Mouse (Mus musculus): ENCODE data around the gene Atxn7l1. TPM values are rescaled to one million over a fixed set of nuclear protein-coding genes. Genes with fewer than 3 reads are reported as not detected.

Atxn7l1 gene
- polyA plus RNA-seq, 1 experiment from 2014 or later, result 7.8 TPM

GRCm38 (mm10) chr12:33306476-33306875 is 159.0 kb downstream of the Atxn7l1 start:
- ATAC-seq (replicated peaks; ENCODE audit: insufficient number of reproducible peaks, insufficient read depth, low FRiP score, low read depth), result no peak
- Histone ChIP-seq H3K27me3 (no peaks in the 10 kb centered on the region), H3K4me3 (no peak overlapping the region), H3K27ac (no peak overlapping the region), H3K4me2 (no peak overlapping the region), H3K9ac (no peak overlapping the region), H3K4me1 (replicated peaks) (peaks cover 16% of the 10 kb centered on the region), H3K9me3 (replicated peaks) (no peaks in the 10 kb centered on the region), H3K36me3 (no peaks in the 10 kb centered on the region)
- WGBS, result 67% methylated on average over 4 of the region's 5 CpGs

- WGBS, result 85% methylated on average over 7 of the region's 7 CpGs
Measured at GRCm38 (mm10) chr12:33308668-33309067, 161.2 kb downstream of the Atxn7l1 start.

GRCm38 (mm10) chr12:33313828-33314671 is 166.6 kb downstream of the Atxn7l1 start:
- H3K4me1 ChIP-seq (replicated peaks), result peaks cover 31% of the 10 kb centered on the region
- H3K27me3 ChIP-seq, result no peaks in the 10 kb centered on the region
- H3K27ac ChIP-seq, result peak overlapping the region; percentile 22
- no peaks in the 10 kb centered on the region for H3K36me3 ChIP-seq
- peak; percentile 70 for ATAC-seq (replicated peaks; ENCODE audit: insufficient number of reproducible peaks, insufficient read depth, low FRiP score, low read depth)
- H3K9me3 ChIP-seq (replicated peaks), result no peaks in the 10 kb centered on the region
- H3K4me2 ChIP-seq, result peak overlapping the region; percentile 56
- 9% methylated on average over 14 of the region's 14 CpGs for WGBS
- peak overlapping the region; percentile 33 for H3K4me3 ChIP-seq
- no peak overlapping the region for H3K9ac ChIP-seq

More at GRCm38 (mm10) chr12:33308668-33309067, 161.2 kb downstream of the Atxn7l1 start:
- H3K4me2 ChIP-seq, result no peak overlapping the region
- no peak overlapping the region for H3K27ac ChIP-seq
- H3K9me3 ChIP-seq (replicated peaks), result no peaks in the 10 kb centered on the region
- ATAC-seq (replicated peaks; ENCODE audit: insufficient number of reproducible peaks, insufficient read depth, low FRiP score, low read depth), result no peak
- H3K4me3 ChIP-seq, result no peak overlapping the region
- no peaks in the 10 kb centered on the region for H3K36me3 ChIP-seq
- H3K4me1 ChIP-seq (replicated peaks), result peaks cover 12% of the 10 kb centered on the region
- no peaks in the 10 kb centered on the region for H3K27me3 ChIP-seq
- no peak overlapping the region for H3K9ac ChIP-seq

GRCm38 (mm10) chr12:33314924-33315643 is 167.6 kb downstream of the Atxn7l1 start:
- Histone ChIP-seq H3K9ac (no peak overlapping the region), H3K4me2 (peak overlapping the region; percentile 56), H3K9me3 (replicated peaks) (no peaks in the 10 kb centered on the region), H3K27me3 (no peaks in the 10 kb centered on the region), H3K27ac (peak overlapping the region; percentile 22; the same call in 1 of the 2 replicates), H3K4me3 (peak overlapping the region; percentile 33; the same call in 1 of the 2 replicates), H3K4me1 (replicated peaks) (peaks cover 31% of the 10 kb centered on the region), H3K36me3 (no peaks in the 10 kb centered on the region)
- WGBS, result 69% methylated on average over 16 of the region's 16 CpGs
- ATAC-seq (replicated peaks; ENCODE audit: insufficient number of reproducible peaks, insufficient read depth, low FRiP score, low read depth), result no peak

GRCm38 (mm10) chr12:33315804-33316203 is 168.3 kb downstream of the Atxn7l1 start:
- no peaks in the 10 kb centered on the region for H3K27me3 ChIP-seq
- H3K9me3 ChIP-seq (replicated peaks), result no peaks in the 10 kb centered on the region
- no peak overlapping the region; the same call in 1 of the 2 replicates for H3K27ac ChIP-seq
- ATAC-seq (replicated peaks; ENCODE audit: insufficient number of reproducible peaks, insufficient read depth, low FRiP score, low read depth), result no peak
- H3K4me3 ChIP-seq, result no peak overlapping the region
- H3K9ac ChIP-seq, result no peak overlapping the region
- H3K4me1 ChIP-seq (replicated peaks), result peaks cover 31% of the 10 kb centered on the region
- H3K36me3 ChIP-seq, result no peaks in the 10 kb centered on the region
- peak overlapping the region; percentile 8; the same call in 1 of the 2 replicates for H3K4me2 ChIP-seq
- 71% methylated on average over 5 of the region's 5 CpGs for WGBS

- Histone ChIP-seq H3K4me1 (replicated peaks) (peaks cover 20% of the 10 kb centered on the region), H3K9me3 (replicated peaks) (no peaks in the 10 kb centered on the region), H3K27ac (no peak overlapping the region), H3K27me3 (no peaks in the 10 kb centered on the region), H3K4me3 (no peak overlapping the region), H3K36me3 (no peaks in the 10 kb centered on the region), H3K9ac (no peak overlapping the region), H3K4me2 (no peak overlapping the region)
- 58% methylated on average over 9 of the region's 9 CpGs for WGBS
- ATAC-seq (replicated peaks; ENCODE audit: insufficient number of reproducible peaks, insufficient read depth, low FRiP score, low read depth), result no peak
Measured at GRCm38 (mm10) chr12:33317792-33318530, 170.5 kb downstream of the Atxn7l1 start.

DNA sequence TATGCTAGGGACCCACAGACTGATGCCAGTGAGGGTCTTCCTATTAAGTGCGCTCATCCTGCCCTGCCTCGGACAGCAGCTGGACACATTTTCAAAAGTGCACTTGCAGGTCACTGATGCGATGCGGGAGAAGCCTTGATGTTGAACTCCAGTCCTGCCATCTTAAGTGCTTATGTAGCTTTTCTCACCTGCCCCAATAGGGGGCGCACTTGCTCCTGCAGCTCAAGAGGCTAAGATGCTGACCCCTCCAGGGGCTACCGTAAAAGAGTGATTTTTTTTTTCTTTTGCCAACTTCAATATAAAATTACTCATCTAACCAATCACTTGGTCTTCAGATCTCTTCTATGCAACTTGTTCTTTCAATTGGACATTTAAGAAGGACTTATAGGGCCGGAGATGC is 175.1 kb downstream of the Atxn7l1 start:
- ATAC-seq (replicated peaks; ENCODE audit: insufficient number of reproducible peaks, insufficient read depth, low FRiP score, low read depth), result no peak
- 75% methylated on average over 7 of the region's 7 CpGs for WGBS

DNA sequence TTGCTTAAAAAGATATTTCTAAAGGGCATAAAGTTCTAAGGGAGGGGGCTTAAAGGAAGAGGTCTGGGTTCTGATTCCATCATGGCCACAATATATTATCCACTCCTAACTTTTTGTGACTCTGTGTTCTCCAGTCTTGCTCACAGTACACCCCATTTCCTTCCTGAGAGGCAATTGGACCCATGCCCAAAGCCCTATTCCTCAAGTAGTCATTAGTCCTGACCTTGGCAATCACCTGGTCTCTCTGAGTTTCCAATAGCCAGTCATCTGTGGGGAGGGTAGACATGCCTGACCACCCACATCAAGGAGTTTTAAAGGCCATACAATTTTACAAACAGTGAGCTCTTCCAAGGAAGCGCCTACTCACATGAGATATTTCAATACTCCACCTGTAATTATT is 176.3 kb downstream of the Atxn7l1 start:
- no peaks in the 10 kb centered on the region for H3K27me3 ChIP-seq
- WGBS, result 84% methylated on average over 1 of the region's 1 CpGs
- H3K36me3 ChIP-seq, result peaks cover 4% of the 10 kb centered on the region; the same call in 1 of the 2 replicates
- no peak overlapping the region for H3K4me3 ChIP-seq
- no peaks in the 10 kb centered on the region for H3K4me1 ChIP-seq (replicated peaks)
- no peak overlapping the region for H3K27ac ChIP-seq
- H3K4me2 ChIP-seq, result no peak overlapping the region
- ATAC-seq (replicated peaks; ENCODE audit: insufficient number of reproducible peaks, insufficient read depth, low FRiP score, low read depth), result no peak
- no peak overlapping the region for H3K9ac ChIP-seq
- H3K9me3 ChIP-seq (replicated peaks), result no peaks in the 10 kb centered on the region

More for the DNA sequence above, 175.1 kb downstream of the Atxn7l1 start:
- Histone ChIP-seq H3K4me3 (no peak overlapping the region), H3K36me3 (peaks cover 4% of the 10 kb centered on the region; the same call in 1 of the 2 replicates), H3K27ac (no peak overlapping the region), H3K9me3 (replicated peaks) (no peaks in the 10 kb centered on the region), H3K9ac (no peak overlapping the region), H3K4me1 (replicated peaks) (0 out of 2 replicates have a peak, but pooled peaks cover 5% of the 10 kb centered on the region), H3K4me2 (no peak overlapping the region), H3K27me3 (no peaks in the 10 kb centered on the region)

DNA sequence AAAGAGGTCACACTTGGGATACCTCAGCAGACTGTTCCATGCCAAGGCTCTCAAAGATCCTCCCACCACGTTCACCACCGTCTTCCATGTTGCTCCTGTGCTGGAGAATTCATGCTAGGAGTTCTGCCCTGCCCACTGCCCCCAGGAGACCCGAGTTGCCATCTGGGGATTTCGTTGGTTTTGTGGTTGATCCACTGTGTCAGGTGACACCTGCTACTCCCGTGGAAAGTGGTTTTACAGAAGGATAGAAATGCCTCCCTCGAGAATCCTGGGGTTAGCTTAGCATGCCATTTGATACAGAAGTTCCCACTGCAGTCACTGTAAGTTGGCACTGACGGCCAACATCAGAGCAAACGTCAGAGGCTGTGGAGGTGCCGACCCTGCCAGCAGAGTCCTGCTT is 177.9 kb downstream of the Atxn7l1 start:
- no peak for ATAC-seq (replicated peaks; ENCODE audit: insufficient number of reproducible peaks, insufficient read depth, low FRiP score, low read depth)

GRCm38 (mm10) chr12:33332046-33332445 is 184.6 kb downstream of the Atxn7l1 start:
- Histone ChIP-seq H3K27ac (no peak overlapping the region), H3K4me2 (no peak overlapping the region), H3K36me3 (no peaks in the 10 kb centered on the region), H3K9me3 (replicated peaks) (no peaks in the 10 kb centered on the region), H3K4me1 (replicated peaks) (0 out of 2 replicates have a peak, but pooled peaks cover 4% of the 10 kb centered on the region), H3K9ac (no peak overlapping the region), H3K4me3 (no peak overlapping the region), H3K27me3 (0 out of 2 replicates have a peak, but pooled peaks cover 7% of the 10 kb centered on the region)
- WGBS, result 74% methylated on average over 4 of the region's 4 CpGs
- ATAC-seq (replicated peaks; ENCODE audit: insufficient number of reproducible peaks, insufficient read depth, low FRiP score, low read depth), result no peak

More for the DNA sequence above, 177.9 kb downstream of the Atxn7l1 start:
- Histone ChIP-seq H3K36me3 (peaks cover 4% of the 10 kb centered on the region; the same call in 1 of the 2 replicates), H3K27me3 (no peaks in the 10 kb centered on the region), H3K27ac (no peak overlapping the region), H3K4me1 (replicated peaks) (0 out of 2 replicates have a peak, but pooled peaks cover 2% of the 10 kb centered on the region), H3K9me3 (replicated peaks) (no peaks in the 10 kb centered on the region), H3K9ac (no peak overlapping the region), H3K4me2 (no peak overlapping the region), H3K4me3 (no peak overlapping the region)
- WGBS, result 77% methylated on average over 9 of the region's 9 CpGs

DNA sequence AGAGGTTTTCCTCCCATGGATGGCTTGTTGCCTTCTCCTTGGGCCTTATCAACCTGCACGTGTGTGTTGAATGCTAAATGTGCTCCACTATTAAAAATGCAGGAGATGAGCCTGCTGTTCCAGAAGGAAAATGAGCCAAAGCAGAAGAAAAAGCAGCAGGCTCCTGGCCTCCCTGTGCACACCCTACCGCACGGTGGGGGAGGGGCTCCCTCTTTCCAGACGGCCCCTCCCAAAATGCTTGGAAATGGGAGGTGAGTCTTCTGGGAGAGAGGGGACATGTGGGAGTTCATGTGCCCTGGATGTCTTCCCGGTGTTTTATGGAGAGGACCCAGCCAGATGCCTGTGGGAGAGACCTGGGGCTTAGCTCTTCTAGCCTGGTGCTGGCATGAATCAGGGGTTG is 185.3 kb downstream of the Atxn7l1 start:
- WGBS, result 77% methylated on average over 5 of the region's 5 CpGs
- Histone ChIP-seq H3K9ac (no peak overlapping the region), H3K27ac (no peak overlapping the region), H3K36me3 (no peaks in the 10 kb centered on the region), H3K27me3 (0 out of 2 replicates have a peak, but pooled peaks cover 7% of the 10 kb centered on the region), H3K4me2 (no peak overlapping the region), H3K4me1 (replicated peaks) (0 out of 2 replicates have a peak, but pooled peaks cover 4% of the 10 kb centered on the region), H3K9me3 (replicated peaks) (no peaks in the 10 kb centered on the region), H3K4me3 (no peak overlapping the region)
- ATAC-seq (replicated peaks; ENCODE audit: insufficient number of reproducible peaks, insufficient read depth, low FRiP score, low read depth), result no peak
